Mouse (Mus musculus): ENCODE results near the gene Arhgap40. TPM values are rescaled to one million over a fixed set of nuclear protein-coding genes. Genes with fewer than 3 reads are reported as not detected.
A peak's percentile ranks its signal among the peaks of the same experiment; 100 is the strongest.

The Arhgap40 gene
- polyA plus RNA-seq, 1 experiment from 2014 or later = 0.23 TPM

DNA sequence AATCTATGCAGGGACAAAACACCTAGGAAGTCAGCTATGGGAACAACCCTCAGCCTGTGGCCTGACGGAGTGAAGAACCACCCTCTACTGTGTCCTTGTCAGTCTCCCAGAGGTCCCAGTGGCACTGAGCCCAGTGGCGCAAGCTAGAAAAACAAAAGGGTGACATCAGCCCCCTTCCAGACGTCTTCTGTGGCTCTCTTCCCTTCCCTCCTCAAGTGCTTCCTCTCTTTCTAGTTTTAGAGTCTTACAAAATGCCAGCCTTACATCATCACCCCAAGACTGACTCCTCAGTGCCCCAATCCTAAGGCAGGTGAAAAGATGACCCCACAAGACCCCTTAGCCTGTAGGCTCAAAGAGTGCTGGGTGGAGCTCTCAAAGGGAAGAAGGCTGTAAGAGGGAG, 77.9 kb downstream of the Arhgap40 start:
- ATAC-seq = no peak
- H3K27me3 ChIP-seq (replicated peaks) = peaks cover 7% of the 10 kb centered on the region; the same call in 1 of the 2 replicates

DNA sequence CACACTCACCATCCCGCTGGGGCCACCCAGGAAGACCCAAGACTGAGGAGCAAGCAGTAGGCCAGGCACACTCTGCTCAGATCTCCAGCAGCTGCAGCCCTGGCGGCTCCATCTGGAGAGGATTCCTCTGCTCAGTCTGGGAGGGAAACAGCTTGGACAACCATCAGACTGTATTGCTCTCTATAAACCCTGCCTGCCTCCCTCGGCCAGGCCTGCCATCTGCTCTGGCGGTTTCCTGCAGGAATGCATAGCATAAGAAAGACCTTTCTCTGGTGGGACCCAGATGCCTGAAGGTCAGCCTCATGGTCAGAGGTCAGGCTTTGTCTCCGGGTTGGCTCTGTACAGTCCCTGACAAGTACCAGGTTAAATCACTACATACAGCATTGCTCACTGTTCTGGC, 78.7 kb downstream of the Arhgap40 start:
- Histone ChIP-seq H3K9ac (no peak overlapping the region), H3K4me1 (replicated peaks) (no peaks in the 10 kb centered on the region), H3K27me3 (replicated peaks) (peaks cover 12% of the 10 kb centered on the region; the same call in 1 of the 2 replicates), H3K36me3 (no peaks in the 10 kb centered on the region), H3K27ac (no peak overlapping the region), H3K9me3 (no peaks in the 10 kb centered on the region), H3K4me3 (replicated peaks) (no peak overlapping the region), H3K4me2 (replicated peaks) (no peak overlapping the region)
- no peak for ATAC-seq
- WGBS = 43% methylated on average over 5 of the region's 5 CpGs

More for the DNA sequence above, 77.9 kb downstream of the Arhgap40 start:
- no peaks in the 10 kb centered on the region for H3K4me1 ChIP-seq (replicated peaks)
- no peak overlapping the region for H3K9ac ChIP-seq
- WGBS = 47% methylated on average over 3 of the region's 3 CpGs
- no peaks in the 10 kb centered on the region for H3K9me3 ChIP-seq
- no peaks in the 10 kb centered on the region for H3K36me3 ChIP-seq
- H3K4me2 ChIP-seq (replicated peaks) = no peak overlapping the region
- no peak overlapping the region for H3K27ac ChIP-seq
- no peak overlapping the region for H3K4me3 ChIP-seq (replicated peaks)

GRCm38 (mm10) chr2:158593371-158593770, 80.8 kb downstream of the Arhgap40 start:
- H3K4me1 ChIP-seq (replicated peaks) = no peaks in the 10 kb centered on the region
- no peaks in the 10 kb centered on the region for H3K36me3 ChIP-seq
- H3K9ac ChIP-seq = no peak overlapping the region
- no peaks in the 10 kb centered on the region for H3K9me3 ChIP-seq
- no peak overlapping the region for H3K4me2 ChIP-seq (replicated peaks)
- WGBS = 83% methylated on average over 4 of the region's 4 CpGs
- peaks cover 14% of the 10 kb centered on the region; the same call in 1 of the 2 replicates for H3K27me3 ChIP-seq (replicated peaks)
- H3K27ac ChIP-seq = no peak overlapping the region
- no peak overlapping the region for H3K4me3 ChIP-seq (replicated peaks)
- no peak for ATAC-seq

- WGBS = 2% methylated on average over 12 of the region's 12 CpGs
- no peak overlapping the region for H3K4me2 ChIP-seq (replicated peaks)
- peaks cover 14% of the 10 kb centered on the region; the same call in 1 of the 2 replicates for H3K27me3 ChIP-seq (replicated peaks)
- no peak overlapping the region for H3K4me3 ChIP-seq (replicated peaks)
- peak; percentile 51; the same call in 1 of the 2 replicates for ATAC-seq
- no peaks in the 10 kb centered on the region for H3K36me3 ChIP-seq
- no peaks in the 10 kb centered on the region for H3K9me3 ChIP-seq
- no peaks in the 10 kb centered on the region for H3K4me1 ChIP-seq (replicated peaks)
- no peak overlapping the region for H3K27ac ChIP-seq
- no peak overlapping the region for H3K9ac ChIP-seq
Observed at GRCm38 (mm10) chr2:158595103-158595502, 82.5 kb downstream of the Arhgap40 start.

DNA sequence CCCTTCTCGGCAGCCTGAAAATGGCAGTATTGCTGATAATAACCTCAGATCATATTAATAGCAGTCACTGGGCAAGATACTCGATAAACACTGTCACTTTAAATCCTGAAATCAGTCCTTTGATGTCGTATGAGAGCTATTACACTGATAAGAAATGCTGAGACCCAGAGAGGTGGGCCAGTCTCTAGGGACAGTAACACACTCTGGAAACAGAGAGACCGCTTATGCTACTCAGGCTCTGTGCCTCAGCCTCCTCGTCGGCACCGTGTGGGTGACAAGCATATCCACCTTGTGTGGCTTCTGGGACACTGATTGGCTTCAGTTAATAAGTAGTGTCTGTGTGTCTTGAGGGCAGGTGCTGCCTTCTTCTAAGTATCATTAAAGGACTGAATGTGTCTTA, 83.0 kb downstream of the Arhgap40 start:
- Histone ChIP-seq H3K27ac (no peak overlapping the region), H3K4me1 (replicated peaks) (no peaks in the 10 kb centered on the region), H3K4me3 (replicated peaks) (no peak overlapping the region), H3K36me3 (no peaks in the 10 kb centered on the region), H3K27me3 (replicated peaks) (peaks cover 14% of the 10 kb centered on the region; the same call in 1 of the 2 replicates), H3K9ac (no peak overlapping the region), H3K4me2 (replicated peaks) (no peak overlapping the region), H3K9me3 (no peaks in the 10 kb centered on the region)
- ATAC-seq = no peak
- 33% methylated on average over 7 of the region's 7 CpGs for WGBS

- H3K9me3 ChIP-seq = no peaks in the 10 kb centered on the region
- H3K27me3 ChIP-seq (replicated peaks) = peaks cover 14% of the 10 kb centered on the region; the same call in 1 of the 2 replicates
- H3K4me2 ChIP-seq (replicated peaks) = no peak overlapping the region
- no peak overlapping the region for H3K4me3 ChIP-seq (replicated peaks)
- ATAC-seq = no peak
- no peaks in the 10 kb centered on the region for H3K36me3 ChIP-seq
- 57% methylated on average over 1 of the region's 1 CpGs for WGBS
- no peaks in the 10 kb centered on the region for H3K4me1 ChIP-seq (replicated peaks)
- no peak overlapping the region for H3K9ac ChIP-seq
- no peak overlapping the region for H3K27ac ChIP-seq
Observed at GRCm38 (mm10) chr2:158596803-158597202, 84.2 kb downstream of the Arhgap40 start.

Other genes with a start within 250 kb of the Arhgap40 start
- gene Lbp, start 206.3 kb upstream of the Arhgap40 start, polyA plus RNA-seq (2015; fragmentation: Nextera tagmentation; extraction: Ambion mirVana) = 5.4 and 5.5 TPM in 2 replicates
- 4.8 and 7.0 TPM in 2 replicates for gene Snhg11, start 137.2 kb upstream of the Arhgap40 start, polyA plus RNA-seq (2015; fragmentation: Nextera tagmentation; extraction: Ambion mirVana)
- 14.3 and 15.0 TPM in 2 replicates for gene Ralgapb, start 102.9 kb upstream of the Arhgap40 start, polyA plus RNA-seq (2015; fragmentation: Nextera tagmentation; extraction: Ambion mirVana)
- not detected in 2 replicates for gene Adig, start 10.2 kb upstream of the Arhgap40 start, polyA plus RNA-seq (2015; fragmentation: Nextera tagmentation; extraction: Ambion mirVana)
- not detected in 2 replicates for gene Slc32a1, start 98.0 kb downstream of the Arhgap40 start, polyA plus RNA-seq (2015; fragmentation: Nextera tagmentation; extraction: Ambion mirVana)
- gene Actr5, start 112.1 kb downstream of the Arhgap40 start, polyA plus RNA-seq (2015; fragmentation: Nextera tagmentation; extraction: Ambion mirVana) = 9.3 and 9.4 TPM in 2 replicates
- 4.1 and 4.2 TPM in 2 replicates for gene Ppp1r16b, start 152.6 kb downstream of the Arhgap40 start, polyA plus RNA-seq (2015; fragmentation: Nextera tagmentation; extraction: Ambion mirVana)